Mouse (Mus musculus): ENCODE measurements around the gene Gm6588. TPM values are rescaled to one million over a fixed set of nuclear protein-coding genes. Genes with fewer than 3 reads are reported as not detected.

Gm6588 gene
- total RNA-seq, 2 experiments from 2014 or later: not detected

Other genes starting within 250 kb of the Gm6588 start
- gene Cryba4, start 196.9 kb upstream of the Gm6588 start, total RNA-seq (2021): 1 to 10 TPM; 6.0 to 9.8 TPM
- gene Crybb1, start 193.6 kb upstream of the Gm6588 start, total RNA-seq (2021): 1 to 10 TPM in 1 of 2 experiments, under 1 TPM in 1; 0.80 to 3.4 TPM
- 10 to 100 TPM; 39.1 to 42.0 TPM for gene Tpst2, start 172.7 kb upstream of the Gm6588 start, total RNA-seq (2021)
- gene Tfip11, start 123.1 kb upstream of the Gm6588 start, total RNA-seq (2021): 10 to 100 TPM; 17.9 to 21.7 TPM
- gene Srrd, start 106.4 kb upstream of the Gm6588 start, total RNA-seq (2021): 1 to 10 TPM; 6.5 to 7.0 TPM
- 10 to 100 TPM; 12.4 to 12.5 TPM for gene Hps4, start 106.3 kb upstream of the Gm6588 start, total RNA-seq (2021)
- gene Gm6583, start 93.4 kb upstream of the Gm6588 start, total RNA-seq (2021): under 1 TPM in 1 of 2 experiments, not detected in 1; 0.17 TPM
- under 1 TPM; 0.49 to 0.92 TPM for gene Asphd2, start 54.6 kb upstream of the Gm6588 start, total RNA-seq (2021)
- gene Sez6l, start 127.8 kb downstream of the Gm6588 start, total RNA-seq (2021): under 1 TPM; 0.11 to 0.14 TPM